Mouse (Mus musculus) brain, embryonic 14.5 days (tissue): ENCODE measurements around the gene Pdf.

Experiments used
- CTCF ChIP-seq: fragments of 200-500 bp; IDR thresholded peaks from 2 replicates; pipeline ENCODE4 v1.5.1; 2012; ENCODE audit warnings: inconsistent platforms, mild to moderate bottlenecking, moderate library complexity, borderline replicate concordance; ENCODE audit not compliant: insufficient read depth, insufficient read length; ENCODE audit errors: extremely low read depth
- POLR2A ChIP-seq: fragments of 200-500 bp; IDR thresholded peaks from 2 replicates; pipeline ENCODE4 v1.6.1; 2012; ENCODE audit warnings: mild to moderate bottlenecking, inconsistent platforms, borderline replicate concordance; ENCODE audit not compliant: poor library complexity, insufficient read depth, insufficient read length, severe bottlenecking; ENCODE audit errors: extremely low read depth

DNA sequence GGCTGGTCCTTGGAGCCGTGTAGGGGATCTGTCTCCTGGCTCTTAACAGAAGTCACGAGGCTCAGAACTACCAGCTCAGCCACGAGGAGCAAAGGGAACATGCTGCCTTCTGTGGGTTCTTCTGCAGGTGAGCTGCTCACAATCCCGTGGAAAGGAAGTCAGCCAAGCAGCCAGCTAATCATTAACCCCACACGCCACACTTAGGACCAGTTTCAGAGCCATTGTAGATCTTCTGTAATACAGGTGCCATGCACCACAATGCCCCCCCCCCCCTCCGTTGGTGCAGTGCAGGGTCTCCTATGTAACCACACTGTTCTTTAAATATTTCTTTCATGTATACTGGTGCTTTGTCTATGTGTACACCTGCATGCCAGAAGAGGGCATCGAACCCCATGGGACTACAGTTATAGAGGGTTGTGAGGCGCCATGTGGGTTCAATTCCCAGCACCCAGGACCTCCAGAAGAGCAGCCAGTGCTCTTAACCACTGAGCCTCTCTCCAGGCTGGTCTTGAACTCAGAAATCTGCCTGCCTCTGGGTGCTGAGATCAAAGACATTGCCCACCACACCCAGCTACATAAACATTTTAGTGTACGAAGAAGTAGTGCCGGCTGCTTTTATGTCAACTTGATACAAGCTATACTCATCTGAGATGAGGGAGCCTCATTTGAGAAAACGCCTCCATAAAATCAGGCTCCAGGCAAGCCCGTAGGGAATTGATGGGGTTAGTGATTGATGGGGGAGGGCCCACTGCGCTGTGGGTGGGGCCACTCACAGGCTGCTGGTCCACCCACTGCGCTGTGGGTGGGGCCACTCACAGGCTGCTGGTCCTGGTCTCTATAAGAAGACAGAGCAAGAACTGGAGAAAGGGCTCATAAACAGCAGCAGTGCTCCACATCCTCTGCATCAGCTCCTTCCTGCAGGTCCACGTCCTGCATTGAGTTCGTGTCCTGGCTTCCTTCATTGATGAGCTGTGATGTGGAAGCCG, 17.4 kb upstream of the Pdf start, which contains the start of gene Tmed6:
- TF ChIP-seq CTCF (no peak), POLR2A (no peak)
